Mouse (Mus musculus) myocyte (in vitro differentiated cells): ENCODE results near the gene Pmel. TPM values are rescaled to one million over a fixed set of nuclear protein-coding genes. Genes with fewer than 3 reads are reported as not detected.

Experiments
- H3K27me3 ChIP-seq: one replicate; pipeline ENCODE4 v1.6.1; 2011; ENCODE audit not compliant: control insufficient read depth, insufficient read depth, insufficient read length
- H3K36me3 ChIP-seq: one replicate; pipeline ENCODE4 v1.6.1; 2011; ENCODE audit not compliant: control insufficient read depth, insufficient read depth
- H3K4me2 ChIP-seq: one replicate; pipeline ENCODE4 v1.6.1; 2011; ENCODE audit warnings: low read depth, control low read depth
- H3K4me3 ChIP-seq: one replicate; pipeline ENCODE4 v1.5.1; 2011; ENCODE audit warnings: mild to moderate bottlenecking, control low read depth, moderate library complexity
- H3K79me2 ChIP-seq: one replicate; pipeline ENCODE4 v1.6.1; 2011; ENCODE audit not compliant: control insufficient read depth, insufficient read depth
- H3ac ChIP-seq: one replicate; pipeline ENCODE4 v1.6.1; 2011; ENCODE audit not compliant: control insufficient read depth, insufficient read length
- CEBPB ChIP-seq: IDR thresholded peaks from 2 replicates; pipeline ENCODE4 v1.6.1; 2011; ENCODE audit warnings: mild to moderate bottlenecking, moderate library complexity; ENCODE audit not compliant: poor library complexity, insufficient read depth, severe bottlenecking
- E2F4 ChIP-seq: IDR thresholded peaks from one replicate; pipeline ENCODE4 v1.6.1; 2011; ENCODE audit warnings: mild to moderate bottlenecking, control low read depth, moderate library complexity; ENCODE audit not compliant: insufficient read depth
- MAX ChIP-seq: IDR thresholded peaks from one replicate; pipeline ENCODE4 v1.6.1; 2011; ENCODE audit warnings: low read depth, mild to moderate bottlenecking, control low read depth
- MYOD1 ChIP-seq, 3 experiments: IDR thresholded peaks; one replicate each; pipeline ENCODE4 v1.6.1; 2011; ENCODE audit warnings: control low read depth in 2 of 3, low read depth in 2 of 3, mild to moderate bottlenecking in 2 of 3, moderate library complexity in 1 of 3; ENCODE audit not compliant: insufficient read length in 2 of 3, control insufficient read depth in 1 of 3
- MYOG ChIP-seq, 3 experiments: IDR thresholded peaks; one replicate each; pipeline ENCODE4 v1.6.1; 2011; ENCODE audit warnings: control low read depth in 2 of 3, low read depth in 2 of 3, mild to moderate bottlenecking in 2 of 3; ENCODE audit not compliant: insufficient read length in 2 of 3, control insufficient read depth in 1 of 3, insufficient read depth in 1 of 3
- POLR2A ChIP-seq: IDR thresholded peaks from one replicate; pipeline ENCODE4 v1.6.1; 2011; ENCODE audit warnings: low read depth, mild to moderate bottlenecking, control low read depth, moderate library complexity; ENCODE audit not compliant: insufficient read length
- POLR2AphosphoS2 ChIP-seq: IDR thresholded peaks from one replicate; pipeline ENCODE4 v1.6.1; 2011; ENCODE audit warnings: low read depth, control low read depth; ENCODE audit not compliant: insufficient read length
- REST ChIP-seq: IDR thresholded peaks from one replicate; pipeline ENCODE4 v1.6.1; 2011; ENCODE audit warnings: mild to moderate bottlenecking, control low read depth, moderate library complexity; ENCODE audit not compliant: insufficient read depth, insufficient read length
- SRF ChIP-seq: IDR thresholded peaks from one replicate; pipeline ENCODE4 v1.6.1; 2011; ENCODE audit warnings: low read depth; ENCODE audit not compliant: control insufficient read depth, insufficient read length
- TCF12 ChIP-seq: IDR thresholded peaks from one replicate; pipeline ENCODE4 v1.6.1; 2011; ENCODE audit warnings: mild to moderate bottlenecking, control low read depth; ENCODE audit not compliant: poor library complexity, insufficient read depth, severe bottlenecking
- TCF3 ChIP-seq: IDR thresholded peaks from one replicate; pipeline ENCODE4 v1.6.1; 2011; ENCODE audit warnings: low read depth, control low read depth; ENCODE audit not compliant: insufficient read length
- USF1 ChIP-seq: IDR thresholded peaks from one replicate; pipeline ENCODE4 v1.6.1; 2011; ENCODE audit warnings: low read depth, mild to moderate bottlenecking, control low read depth, moderate library complexity
- polyA plus RNA-seq: library from polyadenylated mRNA; unstranded; fragments of >200 nt; fragmentation: generic; extraction: Trizol; gene quantifications from one replicate; pipeline ENCODE4 v1.2.1, GENCODE M21; 2012; ENCODE audit warnings: missing spikeins

The Pmel gene
- polyA plus RNA-seq, 1 experiment: 0.17 TPM

DNA sequence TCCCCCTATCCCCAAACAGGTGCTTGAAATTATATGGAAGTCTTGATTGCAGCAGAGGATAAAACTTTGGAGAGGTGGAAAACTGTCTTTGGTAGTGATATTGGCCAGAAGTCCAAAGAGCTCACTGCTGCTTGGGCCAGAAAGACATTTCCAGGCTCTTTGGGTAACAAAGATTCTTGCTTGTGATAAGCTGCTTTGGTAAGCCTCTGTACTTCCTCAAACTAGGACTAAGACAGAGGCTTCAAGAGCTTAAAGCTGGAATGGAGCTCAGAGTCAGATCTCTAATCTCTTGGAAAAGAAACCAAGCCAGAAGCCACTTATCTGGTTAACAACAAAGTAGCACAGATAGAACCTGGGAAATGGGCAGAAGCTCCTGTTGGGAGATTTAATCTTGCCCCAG lies 41.5 kb upstream of the Pmel start:
- Histone ChIP-seq H3K4me2 (no peak overlapping the region), H3K27me3 (no peaks in the 10 kb centered on the region), H3ac (no peak overlapping the region), H3K36me3 (no peaks in the 10 kb centered on the region), H3K4me3 (no peak overlapping the region), H3K79me2 (no peaks in the 10 kb centered on the region)
- TF ChIP-seq MAX (no peak), TCF3 (no peak), MYOD1 (IDR thresholded peaks at IDR 0.05; ENCODE audit: control insufficient read depth in 1 of 3, insufficient read length in 2 of 3, low read depth in 2 of 3) (no peak), USF1 (no peak), E2F4 (no peak), CEBPB (no peak), REST (no peak), MYOG (IDR thresholded peaks at IDR 0.05; ENCODE audit: control insufficient read depth in 1 of 3, insufficient read depth in 1 of 3, insufficient read length in 2 of 3, low read depth in 2 of 3) (no peak)

DNA sequence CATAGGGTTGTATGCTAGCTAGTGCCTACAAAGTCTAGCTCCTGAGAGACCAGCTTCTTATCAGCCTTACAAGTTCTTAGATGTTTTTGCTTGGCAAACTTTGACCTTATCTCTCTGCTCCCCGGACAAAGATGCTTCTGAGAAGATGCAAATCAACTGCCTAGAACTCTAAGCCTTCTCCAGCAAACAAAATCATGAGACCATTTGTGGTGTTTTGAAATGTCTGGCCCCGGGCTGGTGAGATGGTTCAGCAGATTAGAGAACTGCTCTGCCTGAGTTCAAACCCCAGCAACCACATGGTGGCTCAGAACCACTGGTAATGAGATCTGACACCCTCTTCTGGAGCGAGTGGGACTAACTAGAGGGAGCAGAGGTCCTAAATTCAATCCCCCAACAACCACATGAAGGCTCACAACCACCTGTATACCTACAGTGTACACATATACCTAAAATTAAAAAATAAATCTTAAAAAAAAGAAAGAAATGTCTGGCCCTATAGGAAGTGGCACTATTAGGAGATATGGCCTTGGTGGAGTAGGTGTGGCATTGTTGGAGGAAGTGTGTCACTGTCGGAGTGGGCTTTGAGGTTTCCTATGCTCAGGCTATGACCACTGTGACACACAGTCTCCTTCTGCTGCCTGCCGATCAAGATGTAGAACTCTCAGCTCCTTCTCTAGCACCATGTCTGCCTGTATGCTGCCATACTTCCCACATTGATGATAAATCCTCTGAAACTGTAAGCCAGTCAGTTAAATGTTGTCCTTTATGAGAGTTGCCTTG lies 40.4 kb upstream of the Pmel start:
- Histone ChIP-seq H3ac (no peak overlapping the region), H3K4me2 (no peak overlapping the region), H3K27me3 (no peaks in the 10 kb centered on the region), H3K36me3 (no peaks in the 10 kb centered on the region), H3K79me2 (no peaks in the 10 kb centered on the region), H3K4me3 (no peak overlapping the region)
- TF ChIP-seq TCF3: no peak
- TF ChIP-seq POLR2AphosphoS2: no peak
- no peak for TF ChIP-seq SRF
- no peak for TF ChIP-seq USF1
- no peak for TF ChIP-seq E2F4
- no peak for TF ChIP-seq TCF12
- no peak for TF ChIP-seq REST
- TF ChIP-seq MYOD1 (IDR thresholded peaks at IDR 0.05; ENCODE audit: control insufficient read depth in 1 of 3, insufficient read length in 2 of 3, low read depth in 2 of 3): no peak
- no peak for TF ChIP-seq CEBPB
- TF ChIP-seq MYOG (IDR thresholded peaks at IDR 0.05; ENCODE audit: control insufficient read depth in 1 of 3, insufficient read depth in 1 of 3, insufficient read length in 2 of 3, low read depth in 2 of 3): no peak
- no peak for TF ChIP-seq MAX
- no peak for TF ChIP-seq POLR2A

DNA sequence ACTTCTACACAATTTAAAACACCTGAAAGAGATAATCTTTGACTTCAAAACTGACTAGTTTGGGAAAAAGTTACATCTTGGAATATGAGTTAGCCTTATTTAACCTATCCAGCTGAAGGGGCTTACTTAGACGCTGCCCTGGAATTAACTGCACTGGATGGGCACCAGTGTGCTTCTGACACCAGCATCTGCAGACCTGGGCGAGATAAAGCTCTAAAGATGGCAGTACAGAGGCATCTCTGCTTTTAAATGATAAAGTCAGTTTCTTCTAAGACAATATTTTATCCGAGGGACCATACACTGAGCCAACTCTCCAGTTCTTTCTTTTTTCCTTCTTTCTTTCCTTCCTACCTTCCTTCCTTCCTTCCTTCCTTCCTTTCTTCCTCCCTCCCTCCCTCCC lies 39.2 kb upstream of the Pmel start:
- no peak overlapping the region for H3K4me2 ChIP-seq
- no peaks in the 10 kb centered on the region for H3K27me3 ChIP-seq
- H3K36me3 ChIP-seq: no peaks in the 10 kb centered on the region
- H3K79me2 ChIP-seq: no peaks in the 10 kb centered on the region
- no peak overlapping the region for H3ac ChIP-seq
- no peak overlapping the region for H3K4me3 ChIP-seq
- no peak for TF ChIP-seq SRF

DNA sequence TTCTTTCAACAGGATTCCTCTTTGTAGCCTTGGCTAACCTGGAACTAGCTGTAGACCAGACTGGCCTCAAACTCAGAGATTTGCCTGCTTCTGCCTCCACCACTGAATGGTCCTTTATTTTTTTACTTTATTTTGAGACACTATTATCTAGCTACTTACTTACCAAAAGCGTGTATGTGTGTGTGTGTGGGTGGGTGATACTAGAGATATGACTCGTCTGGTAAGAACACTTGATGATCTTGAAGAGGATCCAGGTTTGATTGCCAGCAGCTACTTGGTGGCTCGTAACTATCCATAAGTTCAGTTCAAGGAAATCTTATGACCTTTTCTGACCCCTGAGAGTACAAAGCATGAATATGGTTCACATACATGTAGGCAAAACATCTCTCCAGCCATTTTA lies 38.7 kb upstream of the Pmel start:
- Histone ChIP-seq H3K4me3 (no peak overlapping the region), H3K27me3 (no peaks in the 10 kb centered on the region), H3ac (no peak overlapping the region), H3K4me2 (no peak overlapping the region), H3K36me3 (no peaks in the 10 kb centered on the region), H3K79me2 (no peaks in the 10 kb centered on the region)
- no peak for TF ChIP-seq POLR2AphosphoS2
- TF ChIP-seq MYOD1 (IDR thresholded peaks at IDR 0.05; ENCODE audit: control insufficient read depth in 1 of 3, insufficient read length in 2 of 3, low read depth in 2 of 3): no peak
- no peak for TF ChIP-seq MAX
- no peak for TF ChIP-seq POLR2A
- TF ChIP-seq REST: no peak
- TF ChIP-seq SRF: no peak
- no peak for TF ChIP-seq TCF3
- no peak for TF ChIP-seq USF1
- TF ChIP-seq MYOG (IDR thresholded peaks at IDR 0.05; ENCODE audit: control insufficient read depth in 1 of 3, insufficient read depth in 1 of 3, insufficient read length in 2 of 3, low read depth in 2 of 3): no peak
- no peak for TF ChIP-seq E2F4
- no peak for TF ChIP-seq CEBPB
- no peak for TF ChIP-seq TCF12

DNA sequence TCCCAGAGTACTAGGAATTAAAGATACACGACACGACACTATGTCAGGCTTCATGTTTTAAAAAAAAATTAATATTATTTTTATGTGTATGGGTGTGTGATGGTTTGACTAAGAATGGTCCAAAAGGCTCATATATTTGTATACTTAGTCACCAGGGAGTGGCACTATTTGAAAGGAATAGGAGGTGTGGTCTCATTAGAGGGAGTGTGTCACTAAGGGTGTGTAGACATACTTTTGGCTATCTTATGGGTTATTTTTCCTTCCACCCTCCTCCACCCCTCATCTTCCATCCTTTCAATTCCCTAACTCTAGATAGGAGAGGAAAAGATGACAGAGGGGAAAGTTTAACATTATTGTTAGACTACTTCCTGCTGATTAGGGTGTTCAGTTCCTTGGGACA lies 38.2 kb upstream of the Pmel start:
- H3K4me2 ChIP-seq: no peak overlapping the region
- H3K27me3 ChIP-seq: no peaks in the 10 kb centered on the region
- H3K36me3 ChIP-seq: no peaks in the 10 kb centered on the region
- no peak overlapping the region for H3K4me3 ChIP-seq
- H3K79me2 ChIP-seq: no peaks in the 10 kb centered on the region
- TF ChIP-seq SRF: no peak
- TF ChIP-seq E2F4: no peak
- no peak for TF ChIP-seq MAX
- TF ChIP-seq POLR2AphosphoS2: no peak
- TF ChIP-seq USF1: no peak
- TF ChIP-seq MYOD1 (IDR thresholded peaks at IDR 0.05; ENCODE audit: control insufficient read depth in 1 of 3, insufficient read length in 2 of 3, low read depth in 2 of 3): no peak
- no peak for TF ChIP-seq POLR2A
- TF ChIP-seq TCF3: no peak
- no peak for TF ChIP-seq CEBPB
- H3ac ChIP-seq: no peak overlapping the region
